Mouse (Mus musculus) right cerebral cortex, postnatal 36 days (tissue): ENCODE measurements around the gene Mettl7a3.
"Not testable (repeated sequence)": the region's sequence is repeated elsewhere in the genome, so short reads cannot be mapped to it uniquely, and the experiment has no call there.

Experiments used
- DNase-seq, 2 experiments: peaks; one replicate each; pipeline ENCODE4 v3.0.0; 2022; ENCODE audit warnings: low spot score in 2 of 2, mixed read lengths in 1 of 2

The Mettl7a3 gene

GRCm38 (mm10) chr15:100329336-100329735 is 5.4 kb upstream of the Mettl7a3 start:
- not testable (repeated sequence) for DNase-seq

- no peak for DNase-seq
These were observed 4.0 kb upstream of the Mettl7a3 start for GRCm38 (mm10) chr15:100330739-100331138.

GRCm38 (mm10) chr15:100332077-100332961 is 2.4 kb upstream of the Mettl7a3 start:
- DNase-seq, result not testable (repeated sequence)

DNA sequence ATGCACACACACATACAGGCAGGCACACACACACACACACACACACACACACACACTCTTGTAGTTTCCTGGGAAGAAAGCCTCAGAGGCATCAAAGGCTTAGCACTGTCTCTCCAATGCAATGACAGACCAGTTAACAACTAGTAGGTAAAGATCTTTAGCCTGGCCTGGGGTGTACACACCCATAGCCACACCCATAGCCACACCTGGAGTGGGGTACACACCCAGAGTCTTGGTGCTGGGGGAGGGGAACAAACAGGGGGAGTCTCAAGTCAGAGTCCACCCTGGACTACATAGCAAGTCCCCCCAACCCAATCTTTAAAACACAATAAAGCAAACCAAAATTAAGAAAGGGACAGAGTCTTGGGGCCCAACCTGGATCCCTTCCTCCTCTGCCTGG is 2.6 kb downstream of the Mettl7a3 start:
- not testable (repeated sequence) for DNase-seq

DNA sequence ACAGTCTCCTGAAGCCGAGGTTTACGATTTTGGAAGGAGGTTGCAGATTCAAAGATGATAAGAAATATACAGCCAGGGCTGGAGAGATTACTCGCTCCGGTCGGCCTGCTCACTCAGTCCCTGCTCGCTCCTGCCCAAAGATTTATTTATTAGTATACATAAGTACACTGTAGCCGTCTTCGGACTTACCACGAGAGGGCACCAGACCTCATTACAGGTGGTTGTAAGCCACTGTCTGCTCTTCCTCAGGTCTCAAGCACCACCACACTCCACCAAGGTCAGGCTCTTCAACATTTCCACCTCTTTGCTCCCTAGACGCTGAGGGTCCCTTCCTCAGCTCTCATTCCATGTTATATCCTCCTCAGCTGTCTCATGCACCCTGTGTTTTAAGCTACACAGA is 3.1 kb downstream of the Mettl7a3 start:
- not testable (repeated sequence) for DNase-seq

- not testable (repeated sequence) for DNase-seq
These were observed 6.7 kb downstream of the Mettl7a3 start for GRCm38 (mm10) chr15:100341314-100341980.

DNA sequence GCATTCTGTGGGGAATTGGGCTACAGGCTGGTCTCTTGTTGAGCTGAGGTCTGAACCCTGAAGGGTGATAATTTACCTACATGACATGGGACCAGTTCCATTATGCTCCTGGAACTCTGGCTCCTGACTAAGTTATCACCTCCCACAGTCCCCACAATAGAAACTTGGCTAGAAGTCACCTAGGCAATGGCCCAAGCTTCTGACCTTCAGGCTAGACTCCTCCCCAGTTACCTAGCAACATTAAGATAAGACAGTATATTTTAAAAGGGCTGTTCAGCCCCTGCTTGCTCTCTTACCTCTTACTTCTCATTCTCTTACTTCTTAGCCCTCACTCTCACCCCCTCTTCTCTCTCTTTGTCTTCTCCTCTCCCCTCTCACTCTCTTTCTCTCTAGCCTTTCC is 10.8 kb downstream of the Mettl7a3 start:
- no peak for DNase-seq

DNA sequence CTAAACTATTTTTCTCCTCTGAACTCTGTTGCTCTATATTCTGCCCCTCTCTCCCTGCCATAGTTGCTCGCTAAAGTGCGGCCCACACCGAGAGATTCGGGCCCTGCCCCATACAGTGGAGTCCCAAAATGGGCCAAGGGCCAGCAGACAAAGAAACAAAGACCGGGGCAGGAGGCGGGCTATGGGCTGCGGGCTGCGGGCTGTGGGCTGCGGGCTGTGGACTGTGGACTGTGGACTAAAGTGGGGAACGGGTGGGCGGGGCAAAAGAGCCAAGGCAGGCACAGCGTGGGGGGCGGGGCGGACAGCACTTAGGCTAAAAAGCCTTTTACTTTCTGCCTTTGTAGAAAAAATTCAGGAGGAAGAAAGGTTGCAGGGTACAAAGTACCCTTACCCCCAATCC is 12.0 kb downstream of the Mettl7a3 start:
- no peak for DNase-seq

- no peak for DNase-seq
These were observed 14.8 kb downstream of the Mettl7a3 start for GRCm38 (mm10) chr15:100349496-100349895.

DNA sequence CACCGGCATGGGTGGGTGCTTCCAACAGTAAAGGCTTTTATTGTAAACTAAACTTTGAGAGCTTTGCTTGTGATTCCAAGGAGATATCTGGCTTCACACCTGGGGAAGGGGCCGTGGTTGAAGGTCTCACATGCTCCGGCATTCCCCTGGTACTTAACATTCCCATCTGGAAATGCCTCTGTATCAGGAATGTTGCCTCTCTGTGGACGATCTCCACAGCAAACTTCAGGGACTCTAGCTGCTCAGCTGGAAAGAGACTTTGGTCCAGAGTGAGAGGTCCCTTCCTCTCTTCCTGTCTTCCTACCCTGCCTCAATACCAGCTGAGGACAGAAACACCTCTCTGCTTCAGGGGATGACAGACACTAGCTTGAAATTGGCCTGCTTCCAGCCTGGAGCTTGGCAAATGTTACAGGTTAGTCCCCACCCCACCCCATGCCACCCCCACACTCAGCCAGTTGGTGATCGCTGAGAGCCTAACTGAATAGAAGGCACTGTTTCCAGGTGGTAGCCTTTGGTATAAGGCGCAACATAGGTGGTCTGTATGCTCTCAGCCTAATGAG is 16.9 kb downstream of the Mettl7a3 start:
- no peak for DNase-seq

- no peak for DNase-seq
These were observed 18.1 kb downstream of the Mettl7a3 start, which contains the start of the genes Methig1 and Mettl7a2 for GRCm38 (mm10) chr15:100352711-100353250. Gene Methig1, plus strand, starts transcription at chr15:100353149. Gene Mettl7a2, plus strand, starts transcription at chr15:100353200.

DNA sequence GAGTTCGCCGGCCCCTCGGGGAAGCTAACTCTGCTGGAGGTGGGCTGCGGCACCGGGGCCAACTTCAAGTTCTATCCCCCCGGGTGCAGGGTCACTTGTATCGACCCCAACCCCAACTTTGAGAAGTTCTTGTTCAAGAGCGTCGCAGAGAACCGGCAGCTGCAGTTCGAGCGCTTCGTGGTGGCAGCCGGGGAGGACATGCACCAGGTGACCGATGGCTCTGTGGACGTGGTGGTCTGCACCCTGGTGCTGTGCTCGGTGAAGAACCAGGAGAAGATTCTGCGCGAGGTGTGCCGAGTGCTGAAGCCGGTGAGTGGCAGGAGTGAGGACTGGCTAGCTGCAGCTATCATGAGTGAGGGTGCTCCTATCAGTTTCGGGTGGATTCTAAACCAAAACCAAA is 18.7 kb downstream of the Mettl7a3 start:
- not testable (repeated sequence) for DNase-seq

GRCm38 (mm10) chr15:100355876-100356275 is 21.1 kb downstream of the Mettl7a3 start:
- no peak for DNase-seq

- DNase-seq, result no peak
These were observed 29.5 kb downstream of the Mettl7a3 start, which contains the start of gene Higd1c for GRCm38 (mm10) chr15:100364242-100364641. Gene Higd1c, plus strand, starts transcription at chr15:100364542.

DNA sequence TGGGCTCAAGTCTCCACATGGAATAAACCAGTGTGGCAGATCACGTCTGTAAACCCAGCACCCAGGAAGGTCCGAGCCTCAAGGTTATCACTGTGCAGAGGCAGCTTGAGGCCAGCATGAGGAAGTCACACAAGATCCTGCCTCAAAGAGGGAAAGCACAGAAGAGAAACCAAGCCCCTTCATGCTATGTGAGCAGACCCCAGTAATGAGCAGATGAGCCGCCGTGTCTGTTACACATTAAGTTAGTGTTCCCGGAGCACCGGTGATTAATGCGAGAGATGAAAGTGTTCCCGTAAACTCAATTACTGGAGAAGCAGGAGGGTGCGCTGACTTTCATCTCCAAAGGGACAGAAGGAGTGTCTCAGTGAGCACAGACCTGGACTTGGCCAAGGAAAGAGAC is 31.2 kb downstream of the Mettl7a3 start:
- DNase-seq, result not testable (repeated sequence)

- DNase-seq, result no peak
These were observed 32.4 kb downstream of the Mettl7a3 start for GRCm38 (mm10) chr15:100367119-100367518.

DNA sequence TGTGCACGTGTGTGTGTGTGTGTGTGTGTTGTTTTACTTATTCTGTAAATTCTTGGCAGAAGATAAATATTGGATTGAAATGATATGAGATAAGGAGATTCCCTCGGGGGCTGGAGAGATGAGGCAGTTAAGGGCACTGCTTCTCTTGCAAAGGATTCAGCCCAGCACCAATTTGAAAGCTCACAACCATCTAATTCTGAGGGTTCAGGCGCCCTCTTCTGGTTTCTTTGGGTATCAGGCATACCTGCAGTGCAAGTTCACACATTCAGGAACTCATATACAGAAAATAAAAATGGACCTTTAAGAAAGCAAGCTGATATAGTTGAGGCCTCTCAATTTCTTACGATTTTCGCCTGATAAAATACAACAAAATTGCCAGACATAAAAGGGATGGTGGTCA is 40.3 kb downstream of the Mettl7a3 start:
- peak; percentile 45 to 51 for DNase-seq

- DNase-seq, result not testable (repeated sequence)
These were observed 43.2 kb downstream of the Mettl7a3 start for GRCm38 (mm10) chr15:100377847-100378505.

DNA sequence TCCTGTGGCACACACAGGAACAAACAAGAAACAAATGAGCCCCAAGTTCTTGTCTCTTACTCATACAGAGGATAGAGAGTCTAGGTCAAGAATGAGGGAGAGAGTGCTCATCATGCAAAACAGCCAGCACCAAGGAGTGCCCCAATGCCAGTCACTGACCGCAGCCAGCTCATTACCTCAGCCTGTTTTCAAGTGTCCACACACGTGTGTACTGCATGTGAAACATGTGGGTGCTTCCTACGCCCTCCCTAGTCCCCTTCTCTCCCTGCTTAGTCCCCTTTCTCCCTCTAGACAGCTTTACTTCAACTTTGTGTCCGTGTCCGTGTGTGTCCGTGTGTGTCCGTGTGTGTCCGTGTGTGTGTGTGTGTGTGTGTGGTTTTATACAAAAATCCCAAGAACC is 44.9 kb downstream of the Mettl7a3 start:
- no peak for DNase-seq

DNA sequence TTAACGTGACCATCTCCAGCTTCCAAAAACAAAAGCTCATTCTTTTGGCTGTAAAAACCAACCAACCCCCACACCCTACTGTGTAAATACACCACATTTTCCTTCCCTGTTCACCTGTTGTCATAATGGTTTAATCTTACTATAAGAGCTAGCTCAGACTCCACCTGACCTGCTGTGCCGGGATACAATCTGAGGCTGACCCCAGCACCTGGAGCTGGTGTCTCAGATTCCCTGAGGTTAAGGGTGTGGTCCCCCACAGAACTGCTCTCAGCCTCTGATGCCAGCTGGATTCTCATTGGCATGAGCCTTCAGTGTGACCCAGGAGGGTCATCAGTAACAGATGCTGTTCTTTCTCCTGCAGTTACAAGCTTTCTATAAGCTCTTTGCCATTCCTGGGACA is 45.4 kb downstream of the Mettl7a3 start:
- no peak for DNase-seq

- no peak for DNase-seq
These were observed 51.0 kb downstream of the Mettl7a3 start for GRCm38 (mm10) chr15:100385705-100386104.
